Mouse (Mus musculus) left cerebral cortex, adult 2 months (tissue): ENCODE measurements at regions not wholly inside any gene's neighbourhood (a gene's known extent, or its start where the extent isn't known, plus 50 kb on each side); places are given as distances from the start of the nearest gene placed in this dataset.

Source experiments
- DNase-seq, 2 experiments: peaks; one replicate each; pipeline ENCODE4 v3.0.0; 2021 to 2022; ENCODE audit warnings: low spot score in 2 of 2, mixed read lengths in 1 of 2; ENCODE audit errors: extremely low spot score in 1 of 2
- H3K27ac ChIP-seq: fragments of 200-600 bp; 2 replicates; pipeline ENCODE4 v1.8.1; 2022
- H3K4me3 ChIP-seq: fragments of 200-600 bp; 2 replicates; pipeline ENCODE4 v1.8.1; 2022
- CTCF ChIP-seq: fragments of 200-600 bp; IDR thresholded peaks from 2 replicates; pipeline ENCODE4 v1.8.1; 2022; ENCODE audit warnings: antibody characterized with exemption, mild to moderate bottlenecking, moderate library complexity
- intact Hi-C: fragments of 180-260 bp; cut with DNase I; formaldehyde crosslinking; loops from one replicate; pipeline ENCODE4 v1.15.1; 2025

DNA sequence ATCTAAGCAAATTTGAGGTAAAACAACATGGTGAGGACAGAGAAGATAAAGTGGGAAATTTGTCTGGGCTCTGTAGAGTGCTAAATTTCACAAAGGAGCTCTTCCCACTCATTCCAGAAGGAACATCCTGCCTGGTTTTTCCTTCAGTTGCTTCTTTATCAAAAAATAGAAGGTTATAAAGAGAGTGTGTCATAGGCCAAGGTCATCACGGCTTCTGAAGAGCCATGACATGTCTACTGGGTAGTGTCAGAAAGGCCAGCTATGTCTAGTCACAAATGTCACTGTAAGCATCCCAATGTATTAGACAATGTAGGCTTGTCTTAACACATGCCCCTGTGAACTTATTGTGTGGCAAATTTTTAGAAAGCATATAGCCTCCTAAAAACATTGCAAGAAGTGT is 132.5 kb upstream of the Zeb2 start:
- intact Hi-C loops, result loop anchor here (5.0 kb wide), 2 partner anchors 132 to 238 kb away; partner anchors contain the start of gene Zeb2

DNA sequence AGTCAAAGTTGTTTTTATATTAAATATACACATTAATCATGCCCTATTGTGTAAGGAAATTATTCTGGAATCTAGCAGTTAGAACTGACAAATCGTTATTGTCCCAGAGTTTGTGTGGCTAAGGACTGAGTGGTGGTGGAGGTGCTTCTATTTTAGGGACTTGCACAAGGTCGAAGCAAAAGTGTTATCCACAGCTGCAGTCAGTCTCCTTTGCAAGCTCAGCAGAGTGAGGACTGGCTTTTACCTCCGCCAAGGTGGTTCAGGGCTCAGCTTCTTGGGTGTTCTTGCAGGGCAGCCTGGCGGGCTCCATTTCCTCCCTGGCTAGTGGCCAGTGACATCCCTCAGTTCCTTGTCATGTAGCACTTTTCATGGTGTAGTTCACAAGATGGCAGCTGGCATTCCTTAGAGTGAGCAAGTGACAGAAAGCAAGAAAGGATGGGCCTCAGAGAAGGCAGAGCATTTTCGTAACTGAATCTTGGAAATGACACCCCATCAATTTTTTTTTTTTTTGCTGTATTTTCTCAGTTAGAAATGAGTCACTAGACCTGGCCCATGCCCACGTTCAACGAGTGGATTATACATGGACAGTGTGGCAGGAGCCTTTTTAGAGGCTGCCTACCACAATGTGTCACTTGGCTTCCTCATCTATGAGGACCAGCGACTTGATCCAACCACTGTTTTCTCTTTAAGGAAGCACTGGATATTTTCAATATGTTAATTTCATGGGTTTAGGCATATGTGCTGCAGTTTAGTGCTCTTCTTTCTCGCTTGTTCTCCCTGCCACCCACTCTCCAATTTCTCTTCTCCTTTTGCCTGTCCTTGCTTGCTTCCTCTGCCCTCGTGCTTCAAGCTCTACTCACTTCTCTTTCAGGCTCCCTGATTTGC is 129.1 kb upstream of the Zeb2 start:
- peak in 1 of 2 experiments; percentile 39 for DNase-seq
- no peak for TF ChIP-seq CTCF
- intact Hi-C loops, result loop anchor here (5.0 kb wide), 2 partner anchors 129 to 241 kb away; partner anchors contain the start of gene Zeb2
- Histone ChIP-seq H3K27ac (peak overlapping the region; percentile 71), H3K4me3 (no peak overlapping the region)

More for the DNA sequence above, 132.5 kb upstream of the Zeb2 start:
- DNase-seq, result no peak
- Histone ChIP-seq H3K4me3 (no peak overlapping the region), H3K27ac (no peak overlapping the region)
- TF ChIP-seq CTCF, result no peak

DNA sequence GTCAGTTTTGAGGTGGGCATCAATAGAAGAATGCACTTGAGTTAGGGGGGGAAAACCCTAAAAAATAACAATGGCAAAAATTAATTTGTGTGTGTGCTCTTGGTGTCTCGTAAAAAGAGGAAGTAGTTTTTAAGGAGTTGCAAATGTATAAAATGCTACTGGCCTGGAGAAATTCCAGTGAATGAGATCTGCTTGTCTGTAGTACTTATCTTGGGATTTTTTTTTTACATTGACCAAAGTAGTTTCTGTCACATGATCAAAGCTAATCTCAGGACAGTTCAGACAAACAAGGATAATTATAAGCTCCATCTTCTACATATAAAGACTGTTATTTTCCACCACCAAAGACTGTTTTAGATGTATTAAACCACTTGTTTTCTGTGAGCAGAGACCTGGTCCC is 128.3 kb upstream of the Zeb2 start:
- no peak for DNase-seq
- TF ChIP-seq CTCF, result no peak
- no peak overlapping the region for H3K27ac ChIP-seq
- H3K4me3 ChIP-seq, result no peak overlapping the region
- intact Hi-C loops, result loop anchor here (5.0 kb wide), 2 partner anchors 128 to 242 kb away; partner anchors contain the start of gene Zeb2

DNA sequence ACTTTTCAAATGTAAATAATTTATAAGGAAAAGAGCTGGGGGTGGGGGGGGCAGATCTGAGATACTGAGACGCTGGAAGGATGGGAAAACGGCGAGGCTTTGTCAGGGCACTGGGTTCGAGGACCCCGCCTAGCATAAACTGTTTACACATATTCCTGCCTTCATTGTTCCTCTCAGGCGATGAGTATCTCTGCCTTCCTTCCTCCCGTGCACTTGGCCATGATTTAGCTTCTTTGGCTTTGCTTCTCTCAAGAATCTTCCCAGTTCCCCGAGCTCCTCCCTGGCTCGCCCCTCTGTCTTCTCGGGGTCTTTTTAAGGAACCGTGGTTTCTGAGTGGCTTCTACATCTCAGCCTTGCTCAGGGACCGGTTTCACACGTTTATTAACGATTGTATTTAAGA is 127.3 kb upstream of the Zeb2 start:
- no peak for TF ChIP-seq CTCF
- no peak overlapping the region for H3K4me3 ChIP-seq
- H3K27ac ChIP-seq, result peak overlapping the region; percentile 1; the same call in 1 of the 2 replicates
- intact Hi-C loops, result no loop called here
- no peak for DNase-seq

DNA sequence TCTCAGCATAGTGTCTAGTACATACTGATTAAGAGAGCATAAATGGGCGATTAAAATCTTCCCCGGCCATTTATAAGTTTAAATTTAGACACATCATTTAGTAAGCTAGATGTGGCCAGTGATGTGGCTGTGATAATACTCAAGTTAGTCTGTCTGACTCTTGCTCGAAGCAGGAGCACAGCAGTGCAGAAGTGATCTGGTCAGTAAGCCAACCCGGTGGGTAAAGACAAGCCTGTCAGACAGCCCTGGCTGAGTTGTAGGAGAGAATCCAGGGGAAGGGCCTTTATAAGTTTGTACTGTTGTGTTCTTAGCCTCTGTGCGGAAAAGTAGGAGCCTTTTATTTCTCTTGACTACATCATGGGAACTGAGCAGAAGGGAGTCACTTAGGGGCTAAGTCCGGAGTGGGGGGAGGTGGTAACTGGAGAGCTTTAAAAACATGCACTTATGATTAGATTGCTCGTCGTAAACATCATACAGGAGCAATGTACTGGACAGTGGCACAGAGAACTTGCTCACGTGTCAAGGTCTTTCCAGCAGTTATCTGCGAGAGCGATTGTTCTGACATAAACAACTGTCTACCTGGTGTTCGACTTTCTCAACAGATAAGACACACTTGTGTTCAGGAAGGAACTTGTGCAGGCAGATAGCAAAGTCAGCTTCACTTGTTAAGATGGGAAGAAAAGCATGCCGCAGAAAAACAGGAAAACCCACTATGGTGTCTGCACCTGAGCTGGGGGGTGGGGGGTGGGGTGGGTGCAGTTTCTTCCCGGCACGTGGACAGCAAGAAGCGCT is 122.5 kb upstream of the Zeb2 start:
- no peak for DNase-seq
- intact Hi-C loops, result loop anchor here (5.0 kb wide), 1 partner anchor 47 kb away; no protein-coding TSS in a partner anchor
- no peak for TF ChIP-seq CTCF
- H3K4me3 ChIP-seq, result no peak overlapping the region
- H3K27ac ChIP-seq, result peak overlapping the region; percentile 40; the same call in 1 of the 2 replicates

DNA sequence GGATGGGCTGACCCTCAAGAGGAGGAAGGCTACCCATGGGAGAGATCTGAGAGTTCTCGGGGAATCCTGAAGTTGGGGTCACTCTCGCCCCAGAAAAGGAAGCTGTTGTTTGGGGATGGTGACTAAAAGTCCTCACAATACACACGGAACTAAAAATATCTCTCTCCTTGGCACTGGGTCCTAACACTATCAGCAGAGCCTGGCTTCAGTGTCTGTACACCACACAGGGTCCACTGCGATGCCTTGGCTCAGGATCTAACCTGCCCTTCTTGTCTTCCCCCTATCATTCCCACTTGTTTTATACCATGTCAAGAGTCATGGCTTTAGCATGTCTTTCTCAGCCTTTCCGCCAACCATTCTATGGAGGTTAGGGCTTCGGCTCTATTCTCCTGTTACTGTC is 121.8 kb upstream of the Zeb2 start:
- no peak for TF ChIP-seq CTCF
- Histone ChIP-seq H3K4me3 (no peak overlapping the region), H3K27ac (no peak overlapping the region)
- intact Hi-C loops, result loop anchor here (5.0 kb wide), 1 partner anchor 47 kb away; no protein-coding TSS in a partner anchor
- no peak for DNase-seq

DNA sequence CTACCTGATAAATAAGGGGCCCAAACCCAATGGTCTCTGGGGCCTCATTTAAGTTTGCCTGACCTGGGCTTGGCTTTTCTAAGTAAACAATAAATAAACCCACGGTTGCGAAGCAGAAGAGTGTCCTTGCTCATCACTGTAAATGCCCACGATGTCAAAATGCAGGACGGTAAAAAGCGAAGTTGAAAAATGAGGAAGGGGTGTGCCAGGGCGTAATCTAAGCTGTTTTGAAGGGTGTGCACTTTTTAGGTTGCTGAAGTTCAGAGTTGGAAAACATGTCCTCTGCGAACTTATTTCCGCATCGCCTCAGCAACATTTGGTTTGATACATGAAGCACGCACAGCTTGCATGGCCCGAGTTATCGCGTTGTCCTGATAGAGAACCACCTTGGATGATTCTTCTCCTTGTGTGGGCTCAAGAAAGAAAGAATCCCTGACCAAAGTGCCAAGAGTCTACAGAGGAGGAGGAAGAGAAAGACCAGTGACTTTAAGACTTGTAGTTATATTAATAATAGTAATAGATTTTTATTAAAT is 119.0 kb upstream of the Zeb2 start:
- intact Hi-C loops, result loop anchor here (5.0 kb wide), 1 partner anchor 44 kb away; no protein-coding TSS in a partner anchor
- no peak for TF ChIP-seq CTCF
- no peak overlapping the region for H3K4me3 ChIP-seq

DNA sequence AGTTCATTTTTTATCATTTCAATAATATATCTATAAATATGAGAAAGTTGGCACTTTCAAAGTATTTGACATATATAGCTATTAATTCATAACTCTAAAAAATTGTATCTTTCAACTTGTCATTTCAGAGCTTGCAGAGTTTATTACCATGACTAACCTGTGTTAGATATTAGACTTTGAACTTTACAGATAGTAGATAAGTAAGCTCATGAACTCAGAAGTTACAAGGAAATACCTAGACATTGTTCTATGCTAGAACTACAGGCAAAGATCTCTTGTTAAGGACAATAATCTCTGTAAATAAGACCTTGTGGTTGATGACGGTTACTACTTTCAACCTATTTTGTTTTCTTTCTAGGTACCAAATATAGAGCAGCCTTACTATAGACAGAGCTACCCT is 117.0 kb upstream of the Zeb2 start:
- Histone ChIP-seq H3K27ac (no peak overlapping the region), H3K4me3 (no peak overlapping the region)
- no peak for TF ChIP-seq CTCF
- intact Hi-C loops, result no loop called here
- DNase-seq, result no peak

More for the DNA sequence above, 119.0 kb upstream of the Zeb2 start:
- no peak overlapping the region for H3K27ac ChIP-seq
- no peak for DNase-seq

DNA sequence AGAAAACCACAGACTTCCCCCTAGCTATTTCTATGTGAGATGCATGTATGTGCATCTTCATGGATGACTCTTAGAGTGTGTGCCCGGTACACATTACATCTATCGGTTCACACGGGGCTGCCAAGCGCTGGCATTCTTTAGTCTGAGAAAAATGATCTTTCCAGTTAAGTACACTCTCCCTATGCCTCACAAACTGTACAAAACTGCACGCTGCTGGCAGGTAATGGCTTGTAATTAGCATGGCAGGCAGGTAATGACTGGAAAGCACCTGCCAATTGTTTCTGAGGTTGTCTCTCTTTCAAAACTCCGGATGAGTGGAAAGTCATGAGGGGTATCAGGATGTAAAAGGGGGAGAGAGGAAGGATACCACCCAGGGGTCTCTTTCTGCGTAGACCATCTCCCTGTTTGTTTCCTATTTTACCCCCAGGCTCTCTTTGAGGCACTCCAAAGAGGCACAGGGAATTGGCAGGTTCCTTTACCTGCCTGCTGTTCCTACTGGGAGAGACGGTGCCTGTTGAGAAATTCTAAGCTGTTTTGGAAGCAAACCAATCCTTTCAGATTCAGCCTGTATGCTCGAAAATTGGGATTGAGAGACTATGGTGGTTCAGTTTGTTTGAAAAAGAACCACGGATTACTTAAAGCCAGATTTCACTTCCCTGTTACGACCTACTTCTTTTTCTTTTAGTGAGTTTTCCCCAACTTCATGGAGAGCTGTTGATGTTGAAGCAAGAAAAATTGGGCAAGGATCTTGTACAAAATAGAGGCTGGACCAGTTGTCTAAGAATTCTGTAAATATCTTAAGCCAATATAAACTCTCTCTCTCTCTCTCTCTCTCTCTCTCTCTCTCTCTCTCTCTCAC is 113.4 kb upstream of the Zeb2 start:
- Histone ChIP-seq H3K4me3 (no peak overlapping the region), H3K27ac (no peak overlapping the region)
- DNase-seq, result no peak
- TF ChIP-seq CTCF, result no peak
- intact Hi-C loops, result no loop called here

DNA sequence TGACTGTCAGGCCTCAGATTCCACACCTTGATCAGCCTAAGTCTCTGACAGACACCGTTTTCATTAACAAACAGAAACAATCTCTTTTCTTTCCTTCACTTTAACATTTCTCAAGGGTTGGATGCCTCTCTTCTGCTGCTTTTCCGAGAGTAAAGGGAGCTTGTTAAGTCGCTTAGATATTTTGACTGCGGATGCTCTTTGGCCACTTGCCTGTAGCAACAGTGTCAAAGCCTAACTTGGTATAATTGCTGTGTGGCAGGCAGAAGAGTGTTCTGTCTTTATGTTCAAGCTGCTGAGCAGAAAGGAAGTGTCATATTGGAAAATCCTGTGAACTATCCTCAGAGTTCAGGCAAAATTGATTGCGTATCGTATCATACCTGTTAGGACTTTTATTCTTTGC is 112.3 kb upstream of the Zeb2 start:
- no peak overlapping the region for H3K27ac ChIP-seq
- H3K4me3 ChIP-seq, result no peak overlapping the region
- intact Hi-C loops, result no loop called here
- TF ChIP-seq CTCF, result no peak
- DNase-seq, result no peak
